Mouse (Mus musculus) spleen, postnatal 4 days (tissue): ENCODE data around the gene Gm10750.
"Not testable (repeated sequence)": the region's sequence is repeated elsewhere in the genome, so short reads cannot be mapped to it uniquely, and the experiment has no call there.

ENCODE experiments used
- DNase-seq, 2 experiments: peaks; one replicate each; pipeline ENCODE4 v3.0.0; 2022; ENCODE audit warnings: low spot score in 2 of 2

Gene Gm10750

DNA sequence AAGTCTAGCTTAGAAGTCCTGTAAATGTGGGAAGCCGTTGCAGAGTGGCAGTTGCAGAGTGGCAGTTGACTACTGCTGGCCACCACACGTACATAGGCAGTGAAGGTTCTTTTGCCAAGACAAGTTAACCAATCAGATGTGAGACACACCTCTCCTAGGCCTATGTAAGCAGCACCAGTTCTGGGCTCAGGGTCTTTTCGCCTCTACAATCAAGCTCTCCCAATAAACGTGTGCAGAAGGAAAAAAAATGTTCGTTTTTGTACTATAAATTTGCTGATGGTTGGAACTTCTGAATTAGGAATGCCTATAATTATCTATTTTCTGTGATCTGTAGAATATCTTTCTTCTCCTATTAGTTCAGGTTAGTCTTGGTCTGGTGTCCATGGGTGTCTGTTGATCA is at the start of gene Gm10750:
Gm10750 (minus strand) TSS at position 101 of the 400 bp plus-strand sequence.
- not testable (repeated sequence) for DNase-seq

DNA sequence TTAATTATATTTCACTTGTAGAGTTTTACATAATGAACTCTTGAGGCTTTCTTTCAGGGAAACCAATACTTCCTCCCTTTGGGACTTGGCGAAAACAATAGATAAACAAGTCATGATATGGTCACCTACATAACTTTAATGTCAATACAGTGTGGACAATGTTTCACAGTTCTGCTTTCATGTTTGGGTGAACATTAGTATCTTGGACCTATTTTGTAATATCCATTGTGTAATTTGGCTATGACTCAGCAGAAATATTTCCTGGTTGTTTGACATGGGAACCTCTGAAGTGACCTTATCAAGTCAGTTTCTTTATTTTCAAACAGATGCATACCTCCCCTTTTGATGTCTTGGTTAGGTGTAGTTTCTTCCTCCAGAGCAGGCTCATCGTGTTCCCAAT is 12.2 kb downstream of the Gm10750 start:
- DNase-seq: no peak

- DNase-seq: no peak
Measured at GRCm38 (mm10) chr2:149003151-149003550, 13.9 kb downstream of the Gm10750 start, which contains the start of gene Gm1330. Gene Gm1330 (minus strand): TSS chr2:149003251.

- no peak for DNase-seq
Measured at GRCm38 (mm10) chr2:148995133-148995532, 21.9 kb downstream of the Gm10750 start.
